16 mouse cellular contexts compared by ENCODE assay signal in the genomic region with DNA sequence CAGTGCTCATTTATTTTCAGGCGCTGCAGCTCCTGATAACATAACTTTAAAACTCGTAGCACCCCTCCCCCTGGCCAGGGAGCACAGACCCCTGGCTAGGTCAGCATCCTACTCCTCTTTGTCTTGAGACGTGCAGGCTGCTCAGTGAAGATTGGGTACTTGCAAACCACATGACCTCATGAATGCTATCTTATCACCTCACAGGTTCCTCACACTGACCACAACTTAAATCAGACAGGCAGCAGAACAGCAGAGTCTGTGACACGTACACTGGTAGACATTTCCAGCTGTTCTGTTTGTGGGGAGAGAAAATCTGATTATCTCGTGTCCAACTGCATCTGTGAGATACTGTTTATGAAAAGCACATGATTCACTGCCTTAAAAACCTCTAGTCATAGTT. TPM values are rescaled to one million over a fixed set of nuclear protein-coding genes. Genes with fewer than 3 reads are reported as not detected.
DNase-seq lines count a peak whose midpoint lies in the region; ATAC-seq and TF ChIP-seq lines count a peak whose summit lies in the region.
"Had no signal": no experiment of that assay in that cellular context is flagged by ENCODE, and none has a peak within 500 bp of the region (broad histone marks: within the 10 kb centered on the region; RNA-seq: fewer than 3 reads in every experiment).

No protein-coding gene starts in this region.

- H3ac ChIP-seq in C2C12 (ENCODE audit: control insufficient read depth, insufficient read length, low read depth): no peak overlapping the region

- no peaks in the 10 kb centered on the region for H3K79me3 ChIP-seq in C2C12 (ENCODE audit: low read depth)

- H3K27ac ChIP-seq in liver, postnatal 0 days (ENCODE audit: low read depth): no peak overlapping the region
- H3K27ac ChIP-seq in kidney, embryonic 14.5 days (ENCODE audit: low read depth, low read length): no peak overlapping the region
- H3K27ac ChIP-seq: embryonic facial prominence, embryonic 12.5 days; lung, embryonic 15.5 days; midbrain, embryonic 13.5 days had no signal

- WGBS in liver, postnatal 0 days (ENCODE audit: insufficient replicate concordance): 35% methylated on average over 5 of the region's 5 CpGs
- WGBS in kidney, embryonic 14.5 days: 64% methylated on average over 5 of the region's 5 CpGs

- no peak overlapping the region for H3K9ac ChIP-seq in liver, postnatal 0 days (replicated peaks)
- H3K9ac ChIP-seq in kidney, embryonic 14.5 days (ENCODE audit: low read depth, low read length): no peak overlapping the region
- H3K9ac ChIP-seq: embryonic facial prominence, embryonic 12.5 days; forebrain, postnatal 0 days; lung, embryonic 15.5 days; midbrain, embryonic 13.5 days had no signal

- no peaks in the 10 kb centered on the region for H3K79me2 ChIP-seq in C2C12 (ENCODE audit: control insufficient read depth, insufficient read depth)

- peaks cover 8% of the 10 kb centered on the region for H3K4me1 ChIP-seq in liver, postnatal 0 days (ENCODE audit: insufficient read depth)
- no peaks in the 10 kb centered on the region for H3K4me1 ChIP-seq in kidney, embryonic 14.5 days (ENCODE audit: control insufficient read depth, insufficient read depth, low read length)
- H3K4me1 ChIP-seq: embryonic facial prominence, embryonic 12.5 days; midbrain, embryonic 13.5 days had no signal

- peak; percentile 69 for ATAC-seq in granulocyte monocyte progenitor cell, adult 5-6 weeks (replicated peaks; ENCODE audit: poor library complexity, severe bottlenecking)
- ATAC-seq in liver, postnatal 0 days: peak; percentile 88
- no peak for ATAC-seq in kidney, embryonic 14.5 days (ENCODE audit: low FRiP score, low TSS enrichment)
- ATAC-seq: forebrain, postnatal 0 days; hindbrain, embryonic 16.5 days; midbrain, embryonic 13.5 days had no signal

- peak; percentile 97 for TF ChIP-seq EP300 in liver, postnatal 0 days (IDR thresholded peaks at IDR 0.05; ENCODE audit: low read depth)

- no peaks in the 10 kb centered on the region for H3K27me3 ChIP-seq in C2C12 (ENCODE audit: control insufficient read depth, insufficient read depth, insufficient read length)
- H3K27me3 ChIP-seq in liver, postnatal 0 days (ENCODE audit: insufficient read depth, low read length): no peaks in the 10 kb centered on the region
- H3K27me3 ChIP-seq in kidney, embryonic 14.5 days (ENCODE audit: control insufficient read depth, insufficient read depth, low read length): no peaks in the 10 kb centered on the region
- H3K27me3 ChIP-seq: embryonic facial prominence, embryonic 12.5 days; lung, embryonic 15.5 days; midbrain, embryonic 13.5 days had no signal

- peaks cover 11% of the 10 kb centered on the region for H3K36me3 ChIP-seq in C2C12 (ENCODE audit: control insufficient read depth, insufficient read depth)
- H3K36me3 ChIP-seq in liver, postnatal 0 days (replicated peaks; ENCODE audit: insufficient read depth, low read length): peaks cover 22% of the 10 kb centered on the region
- peaks cover 5% of the 10 kb centered on the region; the same call in 1 of the 2 replicates for H3K36me3 ChIP-seq in kidney, embryonic 14.5 days (ENCODE audit: control insufficient read depth, insufficient read depth, low read length)
- H3K36me3 ChIP-seq: embryonic facial prominence, embryonic 12.5 days had no signal

- H3K4me3 ChIP-seq in C2C12 (ENCODE audit: insufficient read depth, poor library complexity, severe bottlenecking): no peak overlapping the region
- no peak overlapping the region for H3K4me3 ChIP-seq in liver, postnatal 0 days (ENCODE audit: low read depth, low read length)
- H3K4me3 ChIP-seq in kidney, embryonic 14.5 days (ENCODE audit: low read length): no peak overlapping the region
- H3K4me3 ChIP-seq: embryonic facial prominence, embryonic 12.5 days; lung, embryonic 15.5 days; midbrain, embryonic 13.5 days had no signal

- TF ChIP-seq CTCF in C2C12 (IDR thresholded peaks at IDR 0.05; ENCODE audit: control insufficient read depth, insufficient read depth, insufficient read length): no peak
- TF ChIP-seq CTCF in liver, postnatal 0 days (IDR thresholded peaks at IDR 0.05; ENCODE audit: low read depth): no peak

- no peaks in the 10 kb centered on the region for H3K9me3 ChIP-seq in liver, postnatal 0 days (ENCODE audit: low read length)
- no peaks in the 10 kb centered on the region for H3K9me3 ChIP-seq in kidney, embryonic 14.5 days (ENCODE audit: control insufficient read depth, low read length)
- H3K9me3 ChIP-seq: embryonic facial prominence, embryonic 12.5 days; lung, embryonic 15.5 days; midbrain, embryonic 13.5 days had no signal

- H3K4me2 ChIP-seq in liver, postnatal 0 days (ENCODE audit: low read depth, low read length): no peak overlapping the region
- H3K4me2 ChIP-seq in kidney, embryonic 14.5 days (replicated peaks; ENCODE audit: low read depth, low read length): no peak overlapping the region
- H3K4me2 ChIP-seq: embryonic facial prominence, embryonic 12.5 days; lung, embryonic 15.5 days; midbrain, embryonic 13.5 days had no signal

- peak; percentile 99 for DNase-seq in MEL-GATA-1-ER (ENCODE audit: extremely low read depth, low read depth)
- DNase-seq in liver, postnatal 0 days: no peak
- DNase-seq in thymus, postnatal 14 days: no peak
- no peak for DNase-seq in urinary bladder, postnatal 36 days (ENCODE audit: low spot score in 2 of 2)
- DNase-seq: forebrain, postnatal 0 days; kidney, postnatal 36 days; right cerebral cortex, postnatal 14 days had no signal

TF ChIP-seq in C2C12, 6 proteins besides CTCF, POLR2A, EP300 and RAD21:
- TF ChIP-seq FOSL1 (IDR thresholded peaks at IDR 0.05; ENCODE audit: insufficient read depth, low read length, poor library complexity, severe bottlenecking) (no peak), MYOG (IDR thresholded peaks at IDR 0.05; ENCODE audit: control insufficient read depth, extremely low read depth, insufficient read length) (no peak), CEBPB (IDR thresholded peaks at IDR 0.05; ENCODE audit: low read depth) (no peak), MAX (IDR thresholded peaks at IDR 0.05) (no peak), USF1 (IDR thresholded peaks at IDR 0.05; ENCODE audit: low read depth) (peak; percentile 76), MYOD1 (IDR thresholded peaks at IDR 0.05; ENCODE audit: control insufficient read depth, insufficient read length, low read depth) (peak; percentile 98)

RNA-seq across cellular contexts. Expression of gene Gfi1, which starts 33.3 kb away (rescaled TPM):
- 0.09 TPM for polyA plus RNA-seq in C2C12 (2012; fragmentation: generic; extraction: Trizol)
- total RNA-seq in granulocyte monocyte progenitor cell, adult 5-6 weeks (2014; fragmentation: Nextera tagmentation): 42.2 and 60.6 TPM in 2 replicates
- 53.9 and 54.4 TPM in 2 replicates for total RNA-seq in granulocyte monocyte progenitor cell, adult 5-6 weeks (2017)
- polyA plus RNA-seq in liver, postnatal 0 days (2015; fragmentation: Nextera tagmentation; extraction: Ambion mirVana): 1.3 and 1.4 TPM in 2 replicates
- not detected in 2 replicates for polyA plus RNA-seq in kidney, embryonic 14.5 days (2014; fragmentation: Nextera tagmentation; extraction: Ambion mirVana)
- total RNA-seq: forebrain, postnatal 0 days; left cerebral cortex, postnatal 14 days had no signal
- polyA plus RNA-seq: forebrain, postnatal 0 days; hindbrain, embryonic 16.5 days; midbrain, embryonic 13.5 days; neural tube, embryonic 14.5 days had no signal
